Mouse (Mus musculus): Measurements from ENCODE around the gene Olfr718-ps1. TPM values are rescaled to one million over a fixed set of nuclear protein-coding genes. Genes with fewer than 3 reads are reported as not detected.
"Not testable (repeated sequence)": the region's sequence is repeated elsewhere in the genome, so short reads cannot be mapped to it uniquely, and the experiment has no call there.

Gene Olfr718-ps1
- not detected in 2 replicates for polyA plus RNA-seq (2014; fragmentation: Nextera tagmentation; extraction: Ambion mirVana)

GRCm38 (mm10) chr5:143147481-143147880 lies at the start of gene Olfr718-ps1:
Gene Olfr718-ps1, minus strand, starts transcription at chr5:143147581.
- DNase-seq (ENCODE audit: low spot score) (no peak), ATAC-seq (replicated peaks; ENCODE audit: insufficient number of reproducible peaks, low FRiP score, low TSS enrichment, low read depth) (no peak)
- H3K36me3 ChIP-seq (replicated peaks; ENCODE audit: control insufficient read depth, insufficient read depth, low read depth, low read length): no peaks in the 10 kb centered on the region
- H3K9ac ChIP-seq (replicated peaks; ENCODE audit: low read length): no peak within 1 kb of the TSS
- WGBS: 67% methylated on average over 3 of the region's 3 CpGs
- H3K4me1 ChIP-seq (ENCODE audit: control insufficient read depth, insufficient read depth, low read length): no peaks in the 10 kb centered on the region
- no peaks in the 10 kb centered on the region for H3K27me3 ChIP-seq (ENCODE audit: control insufficient read depth, insufficient read depth, low read length)
- H3K27ac ChIP-seq (replicated peaks; ENCODE audit: low read depth, low read length): no peak within 1 kb of the TSS
- H3K4me2 ChIP-seq (ENCODE audit: low read depth, low read length): no peak within 1 kb of the TSS
- no peak within 1 kb of the TSS for H3K4me3 ChIP-seq (ENCODE audit: low read depth, low read length)
- no peaks in the 10 kb centered on the region for H3K9me3 ChIP-seq (replicated peaks; ENCODE audit: control insufficient read depth, low read length)

- Histone ChIP-seq H3K27ac (replicated peaks; ENCODE audit: low read depth, low read length) (no peak overlapping the region), H3K9ac (replicated peaks; ENCODE audit: low read length) (no peak overlapping the region), H3K9me3 (replicated peaks; ENCODE audit: control insufficient read depth, low read length) (no peaks in the 10 kb centered on the region), H3K27me3 (ENCODE audit: control insufficient read depth, insufficient read depth, low read length) (no peaks in the 10 kb centered on the region), H3K4me1 (ENCODE audit: control insufficient read depth, insufficient read depth, low read length) (no peaks in the 10 kb centered on the region), H3K36me3 (replicated peaks; ENCODE audit: control insufficient read depth, insufficient read depth, low read depth, low read length) (no peaks in the 10 kb centered on the region), H3K4me3 (ENCODE audit: low read depth, low read length) (no peak overlapping the region), H3K4me2 (ENCODE audit: low read depth, low read length) (no peak overlapping the region)
- DNase-seq (ENCODE audit: low spot score) (no peak), ATAC-seq (replicated peaks; ENCODE audit: insufficient number of reproducible peaks, low FRiP score, low TSS enrichment, low read depth) (no peak)
- WGBS: 83% methylated on average over 4 of the region's 4 CpGs
Measured at GRCm38 (mm10) chr5:143196506-143196905, 49.1 kb upstream of the Olfr718-ps1 start.

- ATAC-seq (replicated peaks; ENCODE audit: insufficient number of reproducible peaks, low FRiP score, low TSS enrichment, low read depth): no peak
Measured at GRCm38 (mm10) chr5:143195166-143195565, 47.8 kb upstream of the Olfr718-ps1 start.

GRCm38 (mm10) chr5:143194747-143195146 lies 47.4 kb upstream of the Olfr718-ps1 start:
- ATAC-seq (replicated peaks; ENCODE audit: insufficient number of reproducible peaks, low FRiP score, low TSS enrichment, low read depth); H3K4me2 ChIP-seq (ENCODE audit: low read depth, low read length); H3K4me1 ChIP-seq (ENCODE audit: control insufficient read depth, insufficient read depth, low read length); H3K27ac ChIP-seq (replicated peaks; ENCODE audit: low read depth, low read length); H3K27me3 ChIP-seq (ENCODE audit: control insufficient read depth, insufficient read depth, low read length); H3K4me3 ChIP-seq (ENCODE audit: low read depth, low read length); H3K9ac ChIP-seq (replicated peaks; ENCODE audit: low read length); DNase-seq (ENCODE audit: low spot score); H3K36me3 ChIP-seq (replicated peaks; ENCODE audit: control insufficient read depth, insufficient read depth, low read depth, low read length); H3K9me3 ChIP-seq (replicated peaks; ENCODE audit: control insufficient read depth, low read length): not testable (repeated sequence)
- WGBS: 62% methylated on average over 8 of the region's 8 CpGs

More at GRCm38 (mm10) chr5:143195166-143195565, 47.8 kb upstream of the Olfr718-ps1 start:
- no peak overlapping the region for H3K4me2 ChIP-seq (ENCODE audit: low read depth, low read length)
- H3K4me3 ChIP-seq (ENCODE audit: low read depth, low read length): no peak overlapping the region
- no peaks in the 10 kb centered on the region for H3K36me3 ChIP-seq (replicated peaks; ENCODE audit: control insufficient read depth, insufficient read depth, low read depth, low read length)
- H3K27me3 ChIP-seq (ENCODE audit: control insufficient read depth, insufficient read depth, low read length): no peaks in the 10 kb centered on the region
- 86% methylated on average over 2 of the region's 2 CpGs for WGBS
- H3K27ac ChIP-seq (replicated peaks; ENCODE audit: low read depth, low read length): no peak overlapping the region
- no peak for DNase-seq (ENCODE audit: low spot score)
- H3K4me1 ChIP-seq (ENCODE audit: control insufficient read depth, insufficient read depth, low read length): no peaks in the 10 kb centered on the region
- H3K9me3 ChIP-seq (replicated peaks; ENCODE audit: control insufficient read depth, low read length): no peaks in the 10 kb centered on the region
- H3K9ac ChIP-seq (replicated peaks; ENCODE audit: low read length): no peak overlapping the region

- no peaks in the 10 kb centered on the region for H3K4me1 ChIP-seq (ENCODE audit: control insufficient read depth, insufficient read depth, low read length)
- H3K36me3 ChIP-seq (replicated peaks; ENCODE audit: control insufficient read depth, insufficient read depth, low read depth, low read length): no peaks in the 10 kb centered on the region
- H3K4me2 ChIP-seq (ENCODE audit: low read depth, low read length): no peak overlapping the region
- DNase-seq (ENCODE audit: low spot score): no peak
- H3K27me3 ChIP-seq (ENCODE audit: control insufficient read depth, insufficient read depth, low read length): no peaks in the 10 kb centered on the region
- no peak for ATAC-seq (replicated peaks; ENCODE audit: insufficient number of reproducible peaks, low FRiP score, low TSS enrichment, low read depth)
- no peaks in the 10 kb centered on the region for H3K9me3 ChIP-seq (replicated peaks; ENCODE audit: control insufficient read depth, low read length)
- no peak overlapping the region for H3K4me3 ChIP-seq (ENCODE audit: low read depth, low read length)
- no peak overlapping the region for H3K27ac ChIP-seq (replicated peaks; ENCODE audit: low read depth, low read length)
- WGBS: 87% methylated on average over 8 of the region's 8 CpGs
- H3K9ac ChIP-seq (replicated peaks; ENCODE audit: low read length): no peak overlapping the region
Measured at GRCm38 (mm10) chr5:143192806-143193205, 45.4 kb upstream of the Olfr718-ps1 start.

GRCm38 (mm10) chr5:143188014-143188413 lies 40.6 kb upstream of the Olfr718-ps1 start:
- not testable (repeated sequence) for H3K36me3 ChIP-seq (replicated peaks; ENCODE audit: control insufficient read depth, insufficient read depth, low read depth, low read length); ATAC-seq (replicated peaks; ENCODE audit: insufficient number of reproducible peaks, low FRiP score, low TSS enrichment, low read depth); DNase-seq (ENCODE audit: low spot score); H3K9me3 ChIP-seq (replicated peaks; ENCODE audit: control insufficient read depth, low read length); H3K9ac ChIP-seq (replicated peaks; ENCODE audit: low read length); H3K4me1 ChIP-seq (ENCODE audit: control insufficient read depth, insufficient read depth, low read length); H3K4me2 ChIP-seq (ENCODE audit: low read depth, low read length); H3K4me3 ChIP-seq (ENCODE audit: low read depth, low read length); H3K27me3 ChIP-seq (ENCODE audit: control insufficient read depth, insufficient read depth, low read length); H3K27ac ChIP-seq (replicated peaks; ENCODE audit: low read depth, low read length)
- no CpG with 5 or more reads among the region's 1 CpGs for WGBS

GRCm38 (mm10) chr5:143180255-143181076 lies 33.1 kb upstream of the Olfr718-ps1 start, which contains the start of the genes Rbak and Spdye4b:
Gene Rbak, minus strand, starts transcription at chr5:143180775.
Gene Spdye4b, plus strand, starts transcription at chr5:143181017.
- Histone ChIP-seq H3K9me3 (replicated peaks; ENCODE audit: control insufficient read depth, low read length) (no peaks in the 10 kb centered on the region), H3K4me2 (ENCODE audit: low read depth, low read length) (peak within 1 kb of the TSS; percentile 85), H3K9ac (replicated peaks; ENCODE audit: low read length) (peak within 1 kb of the TSS; percentile 94), H3K27me3 (ENCODE audit: control insufficient read depth, insufficient read depth, low read length) (no peaks in the 10 kb centered on the region), H3K27ac (replicated peaks; ENCODE audit: low read depth, low read length) (peak within 1 kb of the TSS; percentile 41; the same call in 1 of the 2 replicates), H3K36me3 (replicated peaks; ENCODE audit: control insufficient read depth, insufficient read depth, low read depth, low read length) (peaks cover 6% of the 10 kb centered on the region), H3K4me1 (ENCODE audit: control insufficient read depth, insufficient read depth, low read length) (no peaks in the 10 kb centered on the region; the same call in 1 of the 2 replicates), H3K4me3 (ENCODE audit: low read depth, low read length) (peak within 1 kb of the TSS; percentile 91)
- WGBS: under 1% methylated on average over 58 of the region's 58 CpGs
- ATAC-seq (replicated peaks; ENCODE audit: insufficient number of reproducible peaks, low FRiP score, low TSS enrichment, low read depth) (peak; percentile 94), DNase-seq (ENCODE audit: low spot score) (peak; percentile 97)

- H3K27me3 ChIP-seq (ENCODE audit: control insufficient read depth, insufficient read depth, low read length): no peaks in the 10 kb centered on the region
- H3K9me3 ChIP-seq (replicated peaks; ENCODE audit: control insufficient read depth, low read length): no peaks in the 10 kb centered on the region
- no peak overlapping the region for H3K27ac ChIP-seq (replicated peaks; ENCODE audit: low read depth, low read length)
- no peak for ATAC-seq (replicated peaks; ENCODE audit: insufficient number of reproducible peaks, low FRiP score, low TSS enrichment, low read depth)
- WGBS: 45% methylated on average over 6 of the region's 6 CpGs
- peak; percentile 38 for DNase-seq (ENCODE audit: low spot score)
- no peaks in the 10 kb centered on the region; the same call in 1 of the 2 replicates for H3K4me1 ChIP-seq (ENCODE audit: control insufficient read depth, insufficient read depth, low read length)
- H3K4me3 ChIP-seq (ENCODE audit: low read depth, low read length): no peak overlapping the region
- H3K9ac ChIP-seq (replicated peaks; ENCODE audit: low read length): no peak overlapping the region
- H3K4me2 ChIP-seq (ENCODE audit: low read depth, low read length): no peak overlapping the region
- H3K36me3 ChIP-seq (replicated peaks; ENCODE audit: control insufficient read depth, insufficient read depth, low read depth, low read length): peaks cover 13% of the 10 kb centered on the region
Measured at GRCm38 (mm10) chr5:143179179-143179578, 31.8 kb upstream of the Olfr718-ps1 start.
